In genomic region chr16:56441658-56442344, GRCm38 (mm10) we compare ENCODE assay signal across 21 mouse cellular contexts. TPM values are rescaled to one million over a fixed set of nuclear protein-coding genes. Genes with fewer than 3 reads are reported as not detected.
DNase-seq lines count a peak whose midpoint lies in the region; ATAC-seq and TF ChIP-seq lines count a peak whose summit lies in the region.
"Had no signal": no experiment of that assay in that cellular context is flagged by ENCODE, and none has a peak within 500 bp of the region (broad histone marks: within the 10 kb centered on the region; RNA-seq: fewer than 3 reads in every experiment).

No protein-coding gene starts in this region.

- no peak overlapping the region for H3K27ac ChIP-seq in kidney, embryonic 14.5 days (ENCODE audit: low read depth, low read length)
- H3K27ac ChIP-seq in lung, embryonic 14.5 days (ENCODE audit: low read depth) = no peak overlapping the region
- H3K27ac ChIP-seq in stomach, embryonic 15.5 days = no peak overlapping the region
- H3K27ac ChIP-seq: embryonic facial prominence, embryonic 13.5 days; forebrain, embryonic 13.5 days; forebrain, embryonic 15.5 days had no signal

- H3K27me3 ChIP-seq in kidney, embryonic 14.5 days (ENCODE audit: control insufficient read depth, insufficient read depth, low read length) = no peaks in the 10 kb centered on the region
- H3K27me3 ChIP-seq in lung, embryonic 14.5 days (ENCODE audit: insufficient read depth, low read length) = no peaks in the 10 kb centered on the region
- no peaks in the 10 kb centered on the region for H3K27me3 ChIP-seq in stomach, embryonic 15.5 days (replicated peaks)
- H3K27me3 ChIP-seq: embryonic facial prominence, embryonic 13.5 days; forebrain, embryonic 13.5 days; forebrain, embryonic 15.5 days had no signal

- no peaks in the 10 kb centered on the region for H3K4me1 ChIP-seq in kidney, embryonic 14.5 days (ENCODE audit: control insufficient read depth, insufficient read depth, low read length)
- H3K4me1 ChIP-seq in lung, embryonic 14.5 days (ENCODE audit: insufficient read depth) = no peaks in the 10 kb centered on the region
- H3K4me1 ChIP-seq in stomach, embryonic 15.5 days = no peaks in the 10 kb centered on the region
- H3K4me1 ChIP-seq: embryonic facial prominence, embryonic 13.5 days; forebrain, embryonic 13.5 days; forebrain, embryonic 15.5 days had no signal

- no peaks in the 10 kb centered on the region for H3K36me3 ChIP-seq in kidney, embryonic 14.5 days (ENCODE audit: control insufficient read depth, insufficient read depth, low read length)
- no peaks in the 10 kb centered on the region for H3K36me3 ChIP-seq in lung, embryonic 14.5 days (ENCODE audit: insufficient read depth)
- H3K36me3 ChIP-seq in stomach, embryonic 15.5 days = no peaks in the 10 kb centered on the region
- H3K36me3 ChIP-seq: embryonic facial prominence, embryonic 13.5 days; forebrain, embryonic 15.5 days had no signal

- no peak overlapping the region for H3K4me3 ChIP-seq in kidney, embryonic 14.5 days (ENCODE audit: low read length)
- no peak overlapping the region for H3K4me3 ChIP-seq in lung, embryonic 14.5 days (ENCODE audit: low read depth, low read length)
- no peak overlapping the region for H3K4me3 ChIP-seq in stomach, embryonic 15.5 days (replicated peaks)
- H3K4me3 ChIP-seq: embryonic facial prominence, embryonic 13.5 days; forebrain, embryonic 13.5 days; forebrain, embryonic 15.5 days had no signal

- no peaks in the 10 kb centered on the region for H3K9me3 ChIP-seq in kidney, embryonic 14.5 days (ENCODE audit: control insufficient read depth, low read length)
- no peaks in the 10 kb centered on the region for H3K9me3 ChIP-seq in lung, embryonic 14.5 days (ENCODE audit: low read depth, low read length)
- H3K9me3 ChIP-seq in stomach, embryonic 15.5 days = no peaks in the 10 kb centered on the region
- H3K9me3 ChIP-seq: embryonic facial prominence, embryonic 13.5 days; forebrain, embryonic 13.5 days; forebrain, embryonic 15.5 days had no signal

- TF ChIP-seq CTCF in lung, embryonic 14.5 days (IDR thresholded peaks at IDR 0.05; ENCODE audit: low read depth) = no peak

- WGBS in kidney, embryonic 14.5 days = 28% methylated on average over 7 of the region's 7 CpGs
- WGBS in lung, embryonic 14.5 days = 45% methylated on average over 7 of the region's 7 CpGs
- 44% methylated on average over 7 of the region's 7 CpGs for WGBS in stomach, embryonic 15.5 days

- DNase-seq in kidney, adult 8-10 months = no peak
- DNase-seq in lung, embryonic 14.5 days = no peak
- no peak for DNase-seq in lung, postnatal 14 days
- DNase-seq in mesoderm, embryonic 11.5 days (ENCODE audit: low read depth, low spot score) = peak; percentile 13
- DNase-seq in frontal cortex, postnatal 36 days (ENCODE audit: low spot score in 2 of 2) = no peak
- DNase-seq: adrenal gland, adult 2 months; adrenal gland, postnatal 10 days; adrenal gland, postnatal 25 days; cerebellum, adult 11 months; cerebellum, adult 18-20 months; cerebellum, adult 8-10 months; cerebellum, adult 9-11 months; cerebellum, postnatal 14 days; cerebellum, postnatal 36 days; forebrain, postnatal 0 days had no signal

- H3K4me2 ChIP-seq in kidney, embryonic 14.5 days (replicated peaks; ENCODE audit: low read depth, low read length) = no peak overlapping the region
- no peak overlapping the region for H3K4me2 ChIP-seq in lung, embryonic 14.5 days
- no peak overlapping the region for H3K4me2 ChIP-seq in stomach, embryonic 15.5 days
- H3K4me2 ChIP-seq: embryonic facial prominence, embryonic 13.5 days; forebrain, embryonic 13.5 days; forebrain, embryonic 15.5 days had no signal

- no peak overlapping the region for H3K9ac ChIP-seq in kidney, embryonic 14.5 days (ENCODE audit: low read depth, low read length)
- no peak overlapping the region for H3K9ac ChIP-seq in lung, embryonic 14.5 days
- H3K9ac ChIP-seq in stomach, embryonic 15.5 days = no peak overlapping the region
- H3K9ac ChIP-seq: embryonic facial prominence, embryonic 13.5 days; forebrain, embryonic 13.5 days; forebrain, embryonic 15.5 days; forebrain, postnatal 0 days had no signal

- ATAC-seq in kidney, embryonic 14.5 days (ENCODE audit: low FRiP score, low TSS enrichment) = peak; percentile 55; the same call in 1 of the 2 replicates
- ATAC-seq in lung, embryonic 14.5 days (ENCODE audit: insufficient read depth) = peak; percentile 38
- peak; percentile 83 for ATAC-seq in stomach, embryonic 15.5 days (ENCODE audit: insufficient read depth, low FRiP score, low read depth)
- ATAC-seq in inflammation-experienced regulatory T-cells, adult 6 months = no peak
- ATAC-seq: forebrain, embryonic 13.5 days; forebrain, embryonic 15.5 days; forebrain, postnatal 0 days had no signal

RNA-seq across cellular contexts. Expression of gene Abi3bp, which starts 35.9 kb away (rescaled TPM):
- 2.4 and 2.5 TPM in 2 replicates for polyA plus RNA-seq in kidney, embryonic 14.5 days (2014; fragmentation: Nextera tagmentation; extraction: Ambion mirVana)
- 18.1 and 20.2 TPM in 2 replicates for polyA plus RNA-seq in lung, embryonic 14.5 days (2014; fragmentation: Nextera tagmentation; extraction: Ambion mirVana)
- polyA plus RNA-seq in stomach, embryonic 15.5 days (2015; fragmentation: Nextera tagmentation; extraction: Ambion mirVana) = 22.8 and 24.6 TPM in 2 replicates
- polyA plus RNA-seq in inflammation-experienced regulatory T-cells, adult 6 months (2017; shearing (Covaris generic)) = under 1 TPM; 0.17 to 0.36 (median 0.36) TPM
